Mouse (Mus musculus): ENCODE results near the gene Bicc1. TPM values are rescaled to one million over a fixed set of nuclear protein-coding genes. Genes with fewer than 3 reads are reported as not detected.

Bicc1 gene
- polyA plus RNA-seq, 1 experiment, result 1.6 TPM

DNA sequence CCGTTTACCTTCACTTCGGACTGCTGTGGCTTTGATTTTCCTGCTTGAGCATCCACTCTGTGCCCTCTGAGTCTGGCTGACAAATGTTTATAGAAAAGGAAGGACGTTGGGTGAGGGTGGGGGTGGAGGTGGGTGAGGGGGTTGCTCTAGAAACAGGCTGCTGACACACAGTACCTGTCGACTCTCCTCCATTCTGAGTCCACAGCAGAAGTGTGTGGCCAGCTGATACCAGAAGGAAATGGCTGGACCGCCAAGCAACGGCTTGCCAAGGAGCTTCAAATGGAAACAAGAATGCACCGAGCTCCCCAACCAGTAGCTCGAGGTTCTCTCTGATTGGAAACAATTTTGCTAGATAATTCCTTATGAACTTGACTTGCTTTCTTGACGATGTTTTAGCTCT lies 182.9 kb downstream of the Bicc1 start:
- Histone ChIP-seq H3K27ac (ENCODE audit: insufficient read depth, low read length) (no peak overlapping the region), H3K4me1 (ENCODE audit: control insufficient read depth, insufficient read depth, low read length) (no peaks in the 10 kb centered on the region), H3K27me3 (ENCODE audit: control insufficient read depth, insufficient read depth, low read length, poor library complexity, severe bottlenecking) (no peaks in the 10 kb centered on the region), H3K4me3 (ENCODE audit: low read depth, low read length) (no peak overlapping the region), H3K9ac (ENCODE audit: low read depth, poor library complexity, severe bottlenecking) (no peak overlapping the region), H3K36me3 (ENCODE audit: control insufficient read depth, insufficient read depth, low read length, poor library complexity, severe bottlenecking) (no peaks in the 10 kb centered on the region), H3K9me3 (replicated peaks; ENCODE audit: control insufficient read depth, insufficient read depth, low read length, poor library complexity, severe bottlenecking) (no peaks in the 10 kb centered on the region)
- TF ChIP-seq CTCF (IDR thresholded peaks at IDR 0.05; ENCODE audit: low read depth, low read length) (no peak), EP300 (IDR thresholded peaks at IDR 0.05; ENCODE audit: insufficient read depth, low read depth, low read length) (no peak)

GRCm38 (mm10) chr10:70971156-70971555 lies 188.3 kb downstream of the Bicc1 start:
- H3K9me3 ChIP-seq (replicated peaks; ENCODE audit: control insufficient read depth, insufficient read depth, low read length, poor library complexity, severe bottlenecking), result no peaks in the 10 kb centered on the region
- TF ChIP-seq CTCF (IDR thresholded peaks at IDR 0.05; ENCODE audit: low read depth, low read length) (no peak), POLR2A (IDR thresholded peaks at IDR 0.05; ENCODE audit: insufficient read depth, low read length) (no peak), EP300 (IDR thresholded peaks at IDR 0.05; ENCODE audit: insufficient read depth, low read depth, low read length) (no peak)
- no peaks in the 10 kb centered on the region for H3K4me1 ChIP-seq (ENCODE audit: control insufficient read depth, insufficient read depth, low read length)
- H3K9ac ChIP-seq (ENCODE audit: low read depth, poor library complexity, severe bottlenecking), result no peak overlapping the region
- H3K36me3 ChIP-seq (ENCODE audit: control insufficient read depth, insufficient read depth, low read length, poor library complexity, severe bottlenecking), result no peaks in the 10 kb centered on the region
- H3K27me3 ChIP-seq (ENCODE audit: control insufficient read depth, insufficient read depth, low read length, poor library complexity, severe bottlenecking), result no peaks in the 10 kb centered on the region
- H3K27ac ChIP-seq (ENCODE audit: insufficient read depth, low read length), result no peak overlapping the region
- H3K4me3 ChIP-seq (ENCODE audit: low read depth, low read length), result no peak overlapping the region

DNA sequence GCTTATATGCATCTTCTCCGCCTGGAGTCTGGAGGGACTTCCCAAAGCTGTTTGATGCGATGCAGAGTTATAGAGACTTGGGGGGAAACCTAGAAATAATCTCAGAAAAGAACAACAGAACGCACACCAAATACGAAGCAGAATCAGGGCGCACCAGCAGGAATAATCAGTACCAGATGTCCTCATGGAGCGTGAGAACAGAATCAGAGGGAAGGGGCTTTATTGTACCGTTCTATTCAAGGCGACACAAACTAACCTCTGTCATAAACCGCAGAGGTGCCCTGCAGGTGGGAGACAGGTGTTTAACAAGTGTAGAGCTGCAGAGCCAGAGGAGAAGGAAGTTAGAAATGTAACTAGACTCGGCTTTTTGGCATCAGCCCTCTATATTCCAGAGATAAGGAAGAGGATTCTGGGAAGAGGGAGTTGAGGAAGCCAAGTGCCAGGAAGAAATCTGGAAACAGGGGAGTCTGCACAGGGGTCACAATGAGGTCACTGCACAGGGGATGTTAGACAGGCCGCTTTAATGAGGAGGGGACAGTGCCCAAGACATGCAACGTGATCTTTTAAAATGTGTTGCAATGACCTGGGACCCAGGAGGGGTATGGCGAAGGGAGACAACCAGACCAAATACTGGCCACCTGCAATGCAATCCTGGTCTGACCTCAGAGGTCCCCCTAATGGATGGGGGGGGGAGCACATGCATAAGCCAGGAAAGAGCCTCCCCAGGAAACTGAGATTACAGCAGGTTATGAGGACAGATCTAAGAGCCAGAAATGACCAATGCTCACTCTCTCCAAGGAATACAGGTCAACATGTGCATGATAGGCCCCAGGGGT lies 190.4 kb downstream of the Bicc1 start:
- no peaks in the 10 kb centered on the region for H3K4me1 ChIP-seq (ENCODE audit: control insufficient read depth, insufficient read depth, low read length)
- no peaks in the 10 kb centered on the region for H3K27me3 ChIP-seq (ENCODE audit: control insufficient read depth, insufficient read depth, low read length, poor library complexity, severe bottlenecking)
- H3K27ac ChIP-seq (ENCODE audit: insufficient read depth, low read length), result no peak overlapping the region
- TF ChIP-seq CTCF (IDR thresholded peaks at IDR 0.05; ENCODE audit: low read depth, low read length) (no peak), EP300 (IDR thresholded peaks at IDR 0.05; ENCODE audit: insufficient read depth, low read depth, low read length) (no peak), POLR2A (IDR thresholded peaks at IDR 0.05; ENCODE audit: insufficient read depth, low read length) (no peak)
- no peaks in the 10 kb centered on the region for H3K36me3 ChIP-seq (ENCODE audit: control insufficient read depth, insufficient read depth, low read length, poor library complexity, severe bottlenecking)
- H3K9me3 ChIP-seq (replicated peaks; ENCODE audit: control insufficient read depth, insufficient read depth, low read length, poor library complexity, severe bottlenecking), result no peaks in the 10 kb centered on the region
- H3K9ac ChIP-seq (ENCODE audit: low read depth, poor library complexity, severe bottlenecking), result no peak overlapping the region
- no peak overlapping the region for H3K4me3 ChIP-seq (ENCODE audit: low read depth, low read length)

- Histone ChIP-seq H3K27me3 (ENCODE audit: control insufficient read depth, insufficient read depth, low read length, poor library complexity, severe bottlenecking) (no peaks in the 10 kb centered on the region), H3K4me3 (ENCODE audit: low read depth, low read length) (no peak overlapping the region), H3K4me1 (ENCODE audit: control insufficient read depth, insufficient read depth, low read length) (no peaks in the 10 kb centered on the region), H3K9me3 (replicated peaks; ENCODE audit: control insufficient read depth, insufficient read depth, low read length, poor library complexity, severe bottlenecking) (no peaks in the 10 kb centered on the region), H3K36me3 (ENCODE audit: control insufficient read depth, insufficient read depth, low read length, poor library complexity, severe bottlenecking) (no peaks in the 10 kb centered on the region), H3K27ac (ENCODE audit: insufficient read depth, low read length) (no peak overlapping the region), H3K9ac (ENCODE audit: low read depth, poor library complexity, severe bottlenecking) (no peak overlapping the region)
- TF ChIP-seq EP300 (IDR thresholded peaks at IDR 0.05; ENCODE audit: insufficient read depth, low read depth, low read length) (no peak), POLR2A (IDR thresholded peaks at IDR 0.05; ENCODE audit: insufficient read depth, low read length) (no peak), CTCF (IDR thresholded peaks at IDR 0.05; ENCODE audit: low read depth, low read length) (no peak)
Observed at GRCm38 (mm10) chr10:70966642-70967345, 192.7 kb downstream of the Bicc1 start.

GRCm38 (mm10) chr10:70964706-70965105 lies 194.8 kb downstream of the Bicc1 start:
- Histone ChIP-seq H3K27ac (ENCODE audit: insufficient read depth, low read length) (no peak overlapping the region), H3K9ac (ENCODE audit: low read depth, poor library complexity, severe bottlenecking) (no peak overlapping the region), H3K27me3 (ENCODE audit: control insufficient read depth, insufficient read depth, low read length, poor library complexity, severe bottlenecking) (no peaks in the 10 kb centered on the region), H3K9me3 (replicated peaks; ENCODE audit: control insufficient read depth, insufficient read depth, low read length, poor library complexity, severe bottlenecking) (no peaks in the 10 kb centered on the region), H3K4me1 (ENCODE audit: control insufficient read depth, insufficient read depth, low read length) (no peaks in the 10 kb centered on the region), H3K4me3 (ENCODE audit: low read depth, low read length) (0 out of 2 replicates have a peak overlapping the region, but pooled peaks have one; percentile 22), H3K36me3 (ENCODE audit: control insufficient read depth, insufficient read depth, low read length, poor library complexity, severe bottlenecking) (no peaks in the 10 kb centered on the region)
- TF ChIP-seq CTCF (IDR thresholded peaks at IDR 0.05; ENCODE audit: low read depth, low read length) (no peak), POLR2A (IDR thresholded peaks at IDR 0.05; ENCODE audit: insufficient read depth, low read length) (no peak)

DNA sequence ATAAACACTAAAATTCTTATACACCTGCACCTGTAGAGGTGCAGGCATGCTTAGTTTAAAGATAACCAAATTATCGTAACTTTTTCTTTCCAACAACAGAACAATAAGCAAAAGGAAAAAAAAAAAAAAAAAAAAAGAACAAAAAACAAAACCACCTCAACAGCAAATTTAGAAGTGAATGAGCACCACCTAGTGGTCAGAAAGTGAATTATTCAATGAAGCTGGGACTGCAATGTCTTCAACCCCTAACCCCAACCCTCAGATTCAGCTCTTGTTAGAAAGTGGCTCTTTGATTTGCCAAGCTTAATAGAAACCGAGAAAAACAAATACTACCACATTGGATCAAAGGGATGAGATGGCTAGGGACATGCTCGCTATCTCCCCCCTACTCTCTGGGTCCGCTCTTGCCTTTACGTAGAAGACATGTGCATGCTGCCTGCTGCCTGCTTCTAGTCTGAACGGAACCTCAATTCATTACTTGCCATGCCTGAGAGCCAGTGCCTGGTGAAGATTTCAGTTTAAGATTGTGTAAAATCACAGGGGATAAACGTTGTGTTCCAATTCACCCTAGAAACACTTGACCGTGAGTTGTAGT lies 195.8 kb downstream of the Bicc1 start:
- no peak overlapping the region for H3K4me3 ChIP-seq (ENCODE audit: low read depth, low read length)
- TF ChIP-seq CTCF (IDR thresholded peaks at IDR 0.05; ENCODE audit: low read depth, low read length) (no peak), POLR2A (IDR thresholded peaks at IDR 0.05; ENCODE audit: insufficient read depth, low read length) (no peak), EP300 (IDR thresholded peaks at IDR 0.05; ENCODE audit: insufficient read depth, low read depth, low read length) (no peak)
- no peak overlapping the region for H3K9ac ChIP-seq (ENCODE audit: low read depth, poor library complexity, severe bottlenecking)
- no peaks in the 10 kb centered on the region for H3K36me3 ChIP-seq (ENCODE audit: control insufficient read depth, insufficient read depth, low read length, poor library complexity, severe bottlenecking)
- H3K27ac ChIP-seq (ENCODE audit: insufficient read depth, low read length), result no peak overlapping the region
- H3K27me3 ChIP-seq (ENCODE audit: control insufficient read depth, insufficient read depth, low read length, poor library complexity, severe bottlenecking), result no peaks in the 10 kb centered on the region
- no peaks in the 10 kb centered on the region for H3K4me1 ChIP-seq (ENCODE audit: control insufficient read depth, insufficient read depth, low read length)
- H3K9me3 ChIP-seq (replicated peaks; ENCODE audit: control insufficient read depth, insufficient read depth, low read length, poor library complexity, severe bottlenecking), result no peaks in the 10 kb centered on the region
